In genomic region chr8:117749436-117749835, GRCm38 (mm10) we compare ENCODE assay signal across 29 mouse cellular contexts. TPM values are rescaled to one million over a fixed set of nuclear protein-coding genes. Genes with fewer than 3 reads are reported as not detected.
A peak's percentile ranks its signal among the peaks of the same experiment; 100 is the strongest.
DNase-seq lines count a peak whose midpoint lies in the region; ATAC-seq and TF ChIP-seq lines count a peak whose summit lies in the region.
"Had no signal": no experiment of that assay in that cellular context is flagged by ENCODE, and none has a peak within 500 bp of the region (broad histone marks: within the 10 kb centered on the region; RNA-seq: fewer than 3 reads in every experiment).

No protein-coding gene starts in this region.

- no peaks in the 10 kb centered on the region for H3K4me1 ChIP-seq in midbrain, embryonic 11.5 days (ENCODE audit: control insufficient read depth, insufficient read depth, low read length)
- H3K4me1 ChIP-seq in midbrain, embryonic 13.5 days (replicated peaks) = no peaks in the 10 kb centered on the region
- no peaks in the 10 kb centered on the region for H3K4me1 ChIP-seq in cerebellum, adult 2 months (ENCODE audit: control insufficient read depth, insufficient read depth, low read length)

- TF ChIP-seq POLR2A in cerebellum, adult 2 months (IDR thresholded peaks at IDR 0.05; ENCODE audit: borderline replicate concordance, insufficient read depth, low read length) = no peak

- H3K4me3 ChIP-seq in midbrain, embryonic 11.5 days (ENCODE audit: low read depth, low read length) = no peak overlapping the region
- H3K4me3 ChIP-seq in midbrain, embryonic 13.5 days (replicated peaks) = no peak overlapping the region
- H3K4me3 ChIP-seq in cerebellum, adult 2 months (replicated peaks; ENCODE audit: insufficient read depth, low read depth, low read length) = no peak overlapping the region

- H3K9ac ChIP-seq in midbrain, embryonic 11.5 days (ENCODE audit: low read length) = no peak overlapping the region
- H3K9ac ChIP-seq in midbrain, embryonic 13.5 days (replicated peaks) = no peak overlapping the region

- H3K36me3 ChIP-seq in midbrain, embryonic 11.5 days (ENCODE audit: control insufficient read depth, insufficient read depth, low read length) = no peaks in the 10 kb centered on the region
- H3K36me3 ChIP-seq in midbrain, embryonic 13.5 days = no peaks in the 10 kb centered on the region
- H3K36me3 ChIP-seq: G1E had no signal

- 47% methylated on average over 2 of the region's 2 CpGs for WGBS in midbrain, embryonic 11.5 days
- 46% methylated on average over 2 of the region's 2 CpGs for WGBS in midbrain, embryonic 13.5 days
- 62% methylated on average over 2 of the region's 2 CpGs for WGBS in cerebellum, adult 2 months

- no peak overlapping the region for H3K4me2 ChIP-seq in midbrain, embryonic 11.5 days
- no peak overlapping the region for H3K4me2 ChIP-seq in midbrain, embryonic 13.5 days (replicated peaks)

- H3K9me3 ChIP-seq in midbrain, embryonic 11.5 days (ENCODE audit: control insufficient read depth, low read length) = no peaks in the 10 kb centered on the region
- no peaks in the 10 kb centered on the region for H3K9me3 ChIP-seq in midbrain, embryonic 13.5 days

- peak; percentile 2 for DNase-seq in midbrain, embryonic 11.5 days (ENCODE audit: low spot score, missing footprints)
- DNase-seq in ES-CJ7 (ENCODE audit: low read depth, low spot score) (peak; percentile 68), R1 (ENCODE audit: low read depth, low spot score) (peak; percentile 77), ZHBTc4 (ENCODE audit: low read depth, low spot score) (peak; percentile 55)
- no peak for DNase-seq in cerebellum, adult 2 months
- DNase-seq in cerebellum, postnatal 14 days = no peak
- no peak for DNase-seq in layer of hippocampus, postnatal 14 days (ENCODE audit: low spot score in 2 of 2)
- DNase-seq: adrenal gland, adult 2 months; adrenal gland, adult 8-10 months; adrenal gland, postnatal 10 days; adrenal gland, postnatal 14 days; adrenal gland, postnatal 25 days; adrenal gland, postnatal 36 days; B cell, adult 2 months; cerebellum, adult 11 months; cerebellum, adult 11-12 months; cerebellum, adult 18-20 months; cerebellum, adult 8-10 months; cerebellum, adult 9-10 months had no signal

- H3K27ac ChIP-seq in midbrain, embryonic 11.5 days (ENCODE audit: low read depth, low read length) = no peak overlapping the region
- no peak overlapping the region for H3K27ac ChIP-seq in midbrain, embryonic 13.5 days
- no peak overlapping the region for H3K27ac ChIP-seq in cerebellum, adult 2 months (ENCODE audit: insufficient read depth, low read length)

- ATAC-seq in midbrain, embryonic 11.5 days (ENCODE audit: low FRiP score) = no peak
- no peak for ATAC-seq in midbrain, embryonic 13.5 days
- ATAC-seq: activated CD4-positive, CD25-positive, alpha-beta regulatory T cell, adult 4 months; CD4-positive, CD25-positive, alpha-beta regulatory T cell, adult 4 months; Patski had no signal

- TF ChIP-seq CTCF in cerebellum, adult 2 months (IDR thresholded peaks at IDR 0.05; ENCODE audit: borderline replicate concordance, insufficient read depth, low read depth, low read length) = no peak

- no peaks in the 10 kb centered on the region for H3K27me3 ChIP-seq in midbrain, embryonic 11.5 days (ENCODE audit: control insufficient read depth, insufficient read depth, low read length)
- H3K27me3 ChIP-seq in midbrain, embryonic 13.5 days = no peaks in the 10 kb centered on the region
- no peaks in the 10 kb centered on the region for H3K27me3 ChIP-seq in cerebellum, adult 2 months (ENCODE audit: control insufficient read depth, insufficient read depth, low read length)
- H3K27me3 ChIP-seq: CH12.LX, Patski had no signal

RNA-seq across cellular contexts. Expression of gene Hsd17b2, which starts 47.7 kb away (rescaled TPM):
- not detected in 2 replicates for polyA plus RNA-seq in midbrain, embryonic 11.5 days (2014; fragmentation: Nextera tagmentation; extraction: Ambion mirVana)
- polyA plus RNA-seq in midbrain, embryonic 13.5 days (2015; fragmentation: Nextera tagmentation; extraction: Ambion mirVana) = 0.16 TPM in 1 of 2 replicates, not detected in the other
- 1.1 and 2.0 TPM in 2 replicates for polyA plus RNA-seq in cerebellum, adult 2 months (2012; rRNA removed)
- total RNA-seq in layer of hippocampus, postnatal 14 days (2021) = not detected
- total RNA-seq: adrenal gland, adult 18-20 months; adrenal gland, adult 8-10 months; adrenal gland, postnatal 25 days; CH12.LX; MEL had no signal
- polyA plus RNA-seq: activated CD4-positive, CD25-positive, alpha-beta regulatory T cell, adult 4 months; brain, embryonic 14.5 days; C2C12; G1E had no signal

RNA-seq across cellular contexts. Expression of gene Mphosph6, which starts 52.3 kb away (rescaled TPM):
- 59.0 and 61.4 TPM in 2 replicates for polyA plus RNA-seq in midbrain, embryonic 11.5 days (2014; fragmentation: Nextera tagmentation; extraction: Ambion mirVana)
- 37.4 and 38.3 TPM in 2 replicates for polyA plus RNA-seq in midbrain, embryonic 13.5 days (2015; fragmentation: Nextera tagmentation; extraction: Ambion mirVana)
- 24.7 and 26.2 TPM in 2 replicates for polyA plus RNA-seq in cerebellum, adult 2 months (2012; rRNA removed)
- 10 to 100 TPM; 21.8 to 24.9 TPM for total RNA-seq in layer of hippocampus, postnatal 14 days (2021)

Comparison
In these comparisons a context has a peak if more than half of its experiments do, and no peak if none do; other contexts are left out.
1. DNase-seq: peak in midbrain, embryonic 11.5 days (single experiment), ES-CJ7 (single experiment), R1 (single experiment) and ZHBTc4 (single experiment); none in cerebellum, adult 2 months (0 of 2), cerebellum, postnatal 14 days (0 of 2) and layer of hippocampus, postnatal 14 days (0 of 2).